Mouse (Mus musculus): ENCODE results near the gene Srek1ip1.

GRCm38 (mm10) chr13:104762401-104762800, 29.9 kb upstream of the Srek1ip1 start:
- TF ChIP-seq CTCF (IDR thresholded peaks at IDR 0.05; ENCODE audit: low read depth) (no peak), EP300 (IDR thresholded peaks at IDR 0.05; ENCODE audit: low read depth) (no peak)
